ENCODE assay signal across 23 mouse cellular contexts in the genomic region with DNA sequence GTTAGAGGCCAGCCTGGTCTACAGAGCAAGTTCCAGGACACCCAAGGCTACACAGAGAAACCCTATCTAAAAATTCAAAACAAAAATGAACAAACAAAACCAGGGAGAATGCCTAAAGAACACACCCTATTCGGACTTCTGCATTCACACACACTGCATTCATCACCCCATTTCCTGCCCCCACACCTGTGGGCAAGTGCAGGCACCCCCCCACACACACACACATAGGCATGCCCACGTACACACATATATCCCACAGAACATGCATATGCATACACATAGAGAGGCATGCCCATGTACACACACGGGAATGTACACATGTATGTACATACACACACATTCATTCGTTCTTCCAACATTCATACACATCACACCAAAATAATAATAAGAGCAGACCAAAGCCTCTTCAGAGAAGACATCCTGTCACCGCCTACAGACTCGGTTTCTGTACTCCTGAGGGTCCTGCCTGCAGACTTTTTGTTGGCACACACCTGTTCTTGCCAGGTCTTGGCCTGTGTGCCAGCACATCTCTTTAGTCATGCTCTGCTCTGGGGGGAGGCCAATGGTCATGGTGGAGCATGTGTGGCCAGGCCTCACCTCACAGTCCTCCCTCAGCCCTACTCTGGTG.
DNase-seq lines count a peak whose midpoint lies in the region; ATAC-seq and TF ChIP-seq lines count a peak whose summit lies in the region.
"Had no signal": no experiment of that assay in that cellular context is flagged by ENCODE, and none has a peak within 500 bp of the region (broad histone marks: within the 10 kb centered on the region; RNA-seq: fewer than 3 reads in every experiment).

No protein-coding gene starts in this region.

- TF ChIP-seq CTCF in thymus, adult 2 months (IDR thresholded peaks at IDR 0.05; ENCODE audit: borderline replicate concordance, control insufficient read depth, extremely low read depth, insufficient read depth, low read length, poor library complexity), result no peak
- no peak for TF ChIP-seq CTCF in C2C12 (IDR thresholded peaks at IDR 0.05; ENCODE audit: control insufficient read depth, insufficient read depth, insufficient read length)

- peak; percentile 54 for ATAC-seq in activated CD4-positive, CD25-positive, alpha-beta regulatory T cell, adult 4 months
- no peak for ATAC-seq in hindbrain, embryonic 13.5 days (ENCODE audit: low FRiP score)
- ATAC-seq: forebrain, embryonic 13.5 days; forebrain, embryonic 16.5 days; hindbrain, embryonic 16.5 days had no signal

- peaks cover 70% of the 10 kb centered on the region for H3K4me1 ChIP-seq in thymus, adult 2 months (replicated peaks; ENCODE audit: control insufficient read depth, insufficient read depth, low read length)
- no peaks in the 10 kb centered on the region for H3K4me1 ChIP-seq in hindbrain, embryonic 13.5 days (replicated peaks)
- H3K4me1 ChIP-seq: forebrain, embryonic 10.5 days; forebrain, embryonic 13.5 days; hindbrain, embryonic 12.5 days had no signal

- no peaks in the 10 kb centered on the region for H3K27me3 ChIP-seq in thymus, adult 2 months (ENCODE audit: control insufficient read depth, insufficient read depth, low read length)
- H3K27me3 ChIP-seq in C2C12 (ENCODE audit: control insufficient read depth, insufficient read depth, insufficient read length), result no peaks in the 10 kb centered on the region
- H3K27me3 ChIP-seq in splenic B cell, adult 2 months (ENCODE audit: control insufficient read depth, insufficient read depth, low read length, poor library complexity, severe bottlenecking), result no peaks in the 10 kb centered on the region
- no peaks in the 10 kb centered on the region for H3K27me3 ChIP-seq in hindbrain, embryonic 13.5 days
- H3K27me3 ChIP-seq: forebrain, embryonic 13.5 days; heart, embryonic 13.5 days; hindbrain, embryonic 12.5 days had no signal

- no peak overlapping the region for H3K4me3 ChIP-seq in thymus, adult 2 months (ENCODE audit: control insufficient read depth, insufficient read depth, low read length)
- no peak overlapping the region for H3K4me3 ChIP-seq in C2C12 (ENCODE audit: insufficient read depth, poor library complexity, severe bottlenecking)
- no peak overlapping the region for H3K4me3 ChIP-seq in hindbrain, embryonic 13.5 days
- H3K4me3 ChIP-seq: forebrain, embryonic 10.5 days; forebrain, embryonic 13.5 days; heart, adult 2 months; heart, embryonic 10.5 days; heart, embryonic 13.5 days; hindbrain, embryonic 12.5 days had no signal

- 19% methylated on average over 6 of the region's 6 CpGs for WGBS in thymus, adult 2 months
- 87% methylated on average over 6 of the region's 6 CpGs for WGBS in hindbrain, embryonic 13.5 days

- no peaks in the 10 kb centered on the region for H3K79me3 ChIP-seq in C2C12 (ENCODE audit: low read depth)

- no peaks in the 10 kb centered on the region for H3K9me3 ChIP-seq in hindbrain, embryonic 13.5 days
- H3K9me3 ChIP-seq: forebrain, embryonic 10.5 days; forebrain, embryonic 13.5 days; heart, embryonic 10.5 days; heart, embryonic 13.5 days; hindbrain, embryonic 12.5 days had no signal

- no peaks in the 10 kb centered on the region for H3K79me2 ChIP-seq in C2C12 (ENCODE audit: control insufficient read depth, insufficient read depth)

- no peak overlapping the region for H3ac ChIP-seq in C2C12 (ENCODE audit: control insufficient read depth, insufficient read length, low read depth)

- H3K27ac ChIP-seq in thymus, adult 2 months (ENCODE audit: control insufficient read depth, insufficient read depth, low read length), result peak overlapping the region; percentile 50; the same call in 1 of the 2 replicates
- H3K27ac ChIP-seq in hindbrain, embryonic 13.5 days, result no peak overlapping the region
- H3K27ac ChIP-seq: forebrain, embryonic 10.5 days; forebrain, embryonic 13.5 days; heart, adult 2 months; heart, embryonic 10.5 days; heart, embryonic 13.5 days; hindbrain, embryonic 12.5 days had no signal

- no peaks in the 10 kb centered on the region for H3K36me3 ChIP-seq in thymus, adult 2 months (ENCODE audit: control insufficient read depth, insufficient read depth, low read length)
- no peaks in the 10 kb centered on the region for H3K36me3 ChIP-seq in C2C12 (ENCODE audit: control insufficient read depth, insufficient read depth)
- no peaks in the 10 kb centered on the region for H3K36me3 ChIP-seq in splenic B cell, adult 2 months (ENCODE audit: control insufficient read depth, insufficient read depth, low read length, poor library complexity, severe bottlenecking)
- H3K36me3 ChIP-seq in hindbrain, embryonic 13.5 days, result no peaks in the 10 kb centered on the region
- H3K36me3 ChIP-seq: forebrain, embryonic 10.5 days; heart, embryonic 10.5 days; heart, embryonic 13.5 days; hindbrain, embryonic 12.5 days had no signal

- no peak overlapping the region for H3K9ac ChIP-seq in hindbrain, embryonic 13.5 days
- H3K9ac ChIP-seq: forebrain, embryonic 13.5 days; heart, embryonic 13.5 days; hindbrain, embryonic 12.5 days had no signal

- intact Hi-C loops in heart, postnatal 14 days (cut with DNase I), result no loop called here

- H3K4me2 ChIP-seq in hindbrain, embryonic 13.5 days, result no peak overlapping the region
- H3K4me2 ChIP-seq: forebrain, embryonic 13.5 days; heart, embryonic 13.5 days; hindbrain, embryonic 12.5 days had no signal

- TF ChIP-seq POLR2A in thymus, adult 2 months (IDR thresholded peaks at IDR 0.05; ENCODE audit: control insufficient read depth, extremely low read depth, insufficient read depth, low read length, poor library complexity), result no peak

- DNase-seq in thymus, adult 2 months, result peak; percentile 38
- DNase-seq in thymus, postnatal 10 days (ENCODE audit: low spot score in 2 of 2), result no peak
- peak; percentile 23 for DNase-seq in splenic B cell, adult 2 months (ENCODE audit: low read depth, low spot score)
- no peak for DNase-seq in cerebellum, adult 9-11 months
- no peak for DNase-seq in heart, postnatal 14 days
- DNase-seq: adrenal gland, postnatal 10 days; adrenal gland, postnatal 36 days; cerebellum, adult 18-20 months; cerebellum, adult 9-10 months; cerebellum, postnatal 36 days; gastrocnemius, postnatal 10 days; gastrocnemius, postnatal 36 days; heart, adult 2 months had no signal

TF ChIP-seq in C2C12, 6 proteins besides CTCF, POLR2A, EP300 and RAD21:
- TF ChIP-seq MYOD1 (IDR thresholded peaks at IDR 0.05; ENCODE audit: control insufficient read depth, insufficient read length, low read depth) (peak; percentile 53), FOSL1 (IDR thresholded peaks at IDR 0.05; ENCODE audit: insufficient read depth, low read length, poor library complexity, severe bottlenecking) (no peak), MYOG (IDR thresholded peaks at IDR 0.05; ENCODE audit: control insufficient read depth, extremely low read depth, insufficient read length) (no peak), USF1 (IDR thresholded peaks at IDR 0.05; ENCODE audit: low read depth) (no peak)
TF ChIP-seq in C2C12: peak in this region for 1.

Comparison
In these comparisons a context has a peak if more than half of its experiments do, and no peak if none do; other contexts are left out.
1. DNase-seq: peak in thymus, adult 2 months (single experiment) and splenic B cell, adult 2 months (single experiment); none in thymus, postnatal 10 days (0 of 2), cerebellum, adult 9-11 months (single experiment) and heart, postnatal 14 days (0 of 2).